Comparison of ENCODE assay signal across 8 mouse cellular contexts in genomic region chr10:115470621-115471334, GRCm38 (mm10).
A peak's percentile ranks its signal among the peaks of the same experiment; 100 is the strongest.
DNase-seq lines count a peak whose midpoint lies in the region; ATAC-seq lines count a peak whose summit lies in the region.

No protein-coding gene starts in this region.

- WGBS in heart, embryonic 13.5 days: 44% methylated on average over 17 of the region's 17 CpGs
- WGBS in hindbrain, embryonic 15.5 days: 37% methylated on average over 17 of the region's 17 CpGs

- H3K27ac ChIP-seq in heart, embryonic 13.5 days (replicated peaks): no peak overlapping the region
- peak overlapping the region; percentile 58 for H3K27ac ChIP-seq in hindbrain, embryonic 15.5 days (replicated peaks)

- ATAC-seq in heart, embryonic 13.5 days (ENCODE audit: extremely low read depth, insufficient number of reproducible peaks, low FRiP score, low TSS enrichment): no peak
- ATAC-seq in hindbrain, embryonic 15.5 days (ENCODE audit: low FRiP score, low read depth): peak; percentile 62; the same call in 1 of the 2 replicates

- H3K9me3 ChIP-seq in heart, embryonic 13.5 days: no peaks in the 10 kb centered on the region
- H3K9me3 ChIP-seq in hindbrain, embryonic 15.5 days: no peaks in the 10 kb centered on the region

- peak overlapping the region; percentile 66 for H3K4me2 ChIP-seq in heart, embryonic 13.5 days
- peak overlapping the region; percentile 48 for H3K4me2 ChIP-seq in hindbrain, embryonic 15.5 days

- H3K4me3 ChIP-seq in heart, embryonic 13.5 days: peak overlapping the region; percentile 42
- peak overlapping the region; percentile 35 for H3K4me3 ChIP-seq in hindbrain, embryonic 15.5 days

- DNase-seq in heart, postnatal 36 days: no peak
- peak; percentile 54 for DNase-seq in embryo, embryonic 11 days
- peak; percentile 4 for DNase-seq in naive thymus-derived CD4-positive, alpha-beta T cell, adult 2 months (ENCODE audit: low read depth)
- no peak for DNase-seq in right cerebral cortex, adult 18-20 months
- DNase-seq in gastrocnemius, postnatal 36 days: no peak
- DNase-seq in gastrocnemius, postnatal 25 days: no peak

- no peaks in the 10 kb centered on the region for H3K27me3 ChIP-seq in heart, embryonic 13.5 days (replicated peaks)
- no peaks in the 10 kb centered on the region for H3K27me3 ChIP-seq in hindbrain, embryonic 15.5 days

- intact Hi-C loops in heart, postnatal 36 days (cut with DNase I): no loop called here
- intact Hi-C loops in gastrocnemius, postnatal 36 days (cut with DNase I): no loop called here

- H3K36me3 ChIP-seq in heart, embryonic 13.5 days: no peaks in the 10 kb centered on the region
- no peaks in the 10 kb centered on the region for H3K36me3 ChIP-seq in hindbrain, embryonic 15.5 days

- 0 out of 2 replicates have a peak, but pooled peaks cover 3% of the 10 kb centered on the region for H3K4me1 ChIP-seq in heart, embryonic 13.5 days
- H3K4me1 ChIP-seq in hindbrain, embryonic 15.5 days (replicated peaks): 0 out of 2 replicates have a peak, but pooled peaks cover 5% of the 10 kb centered on the region

- H3K9ac ChIP-seq in heart, embryonic 13.5 days: peak overlapping the region; percentile 15
- H3K9ac ChIP-seq in hindbrain, embryonic 15.5 days: peak overlapping the region; percentile 32; the same call in 1 of the 2 replicates

Comparison
In these comparisons a context has a peak if more than half of its experiments do, and no peak if none do; other contexts are left out.
1. DNase-seq: peak in embryo, embryonic 11 days (single experiment) and naive thymus-derived CD4-positive, alpha-beta T cell, adult 2 months (single experiment); none in heart, postnatal 36 days (0 of 2), right cerebral cortex, adult 18-20 months (single experiment), gastrocnemius, postnatal 36 days (0 of 2) and gastrocnemius, postnatal 25 days (single experiment).